Mouse (Mus musculus): ENCODE measurements around the gene Top1. TPM values are rescaled to one million over a fixed set of nuclear protein-coding genes. Genes with fewer than 3 reads are reported as not detected.

Top1 gene
- total RNA-seq (2021): 10 to 100 TPM; 59.1 to 60.9 TPM
- long read RNA-seq, experiment 1, transcript Top1-201 (21 exons, 3,856 nt): major isoform, 18 of 27 reads
- long read RNA-seq, experiment 1, partial matches to known transcripts: 9 of 27 reads
- long read RNA-seq, experiment 1, other reads (novel, unspliced or antisense): 0 of 27 reads
- long read RNA-seq, experiment 2, transcript Top1-201 (21 exons, 3,856 nt): major isoform, 13 of 23 reads
- long read RNA-seq, experiment 2, partial matches to known transcripts: 10 of 23 reads
- long read RNA-seq, experiment 2, other reads (novel, unspliced or antisense): 0 of 23 reads

- DNase-seq: peak; percentile 99
- intact Hi-C loops (cut with DNase I): loop anchor here (2.0 to 5.0 kb wide), 3 partner anchors 17 to 57 kb away; no protein-coding TSS in a partner anchor
Measured at GRCm38 (mm10) chr2:160645614-160646137, at the start of gene Top1. TSS of gene Top1 (plus strand) at chr2:160645888.

- intact Hi-C loops (cut with DNase I): loop anchor here (2.0 kb wide), 2 partner anchors 289 to 343 kb away; no protein-coding TSS in a partner anchor
- peak; percentile 73 to 81 for DNase-seq
Measured at GRCm38 (mm10) chr2:160597582-160598281, 48.0 kb upstream of the Top1 start.

- DNase-seq: peak; percentile 31 to 67
- intact Hi-C loops (cut with DNase I): loop anchor here (5.0 kb wide), 2 partner anchors 45 to 190 kb away; partner anchors contain the start of gene Top1
Measured at GRCm38 (mm10) chr2:160601805-160602204, 43.9 kb upstream of the Top1 start.

GRCm38 (mm10) chr2:160603154-160603933 is 42.3 kb upstream of the Top1 start:
- no peak for DNase-seq
- intact Hi-C loops (cut with DNase I): loop anchor here (5.0 kb wide), 2 partner anchors 44 to 189 kb away; partner anchors contain the start of gene Top1

GRCm38 (mm10) chr2:160610012-160610411 is 35.7 kb upstream of the Top1 start:
- no peak for DNase-seq
- intact Hi-C loops (cut with DNase I): loop anchor here (5.0 kb wide), 1 partner anchor 82 kb away; no protein-coding TSS in a partner anchor

GRCm38 (mm10) chr2:160613186-160613919 is 32.3 kb upstream of the Top1 start:
- no peak for DNase-seq
- intact Hi-C loops (cut with DNase I): loop anchor here (5.0 kb wide), 1 partner anchor 79 kb away; no protein-coding TSS in a partner anchor

GRCm38 (mm10) chr2:160617741-160618140 is 27.9 kb upstream of the Top1 start:
- DNase-seq: no peak
- intact Hi-C loops (cut with DNase I): loop anchor here (5.0 kb wide), 1 partner anchor 270 kb away; no protein-coding TSS in a partner anchor

- no peak for DNase-seq
- intact Hi-C loops (cut with DNase I): loop anchor here (5.0 kb wide), 1 partner anchor 269 kb away; no protein-coding TSS in a partner anchor
Measured at GRCm38 (mm10) chr2:160618619-160619220, 27.0 kb upstream of the Top1 start.

- intact Hi-C loops (cut with DNase I): loop anchor here (5.0 kb wide), 1 partner anchor 268 kb away; no protein-coding TSS in a partner anchor
- DNase-seq: no peak
Measured at GRCm38 (mm10) chr2:160619300-160619699, 26.4 kb upstream of the Top1 start.

- peak; percentile 80 to 82 for DNase-seq
- intact Hi-C loops (cut with DNase I): loop anchor here (5.0 kb wide), 1 partner anchor 267 kb away; no protein-coding TSS in a partner anchor
Measured at GRCm38 (mm10) chr2:160619831-160620230, 25.9 kb upstream of the Top1 start.

- intact Hi-C loops (cut with DNase I): no loop called here
- peak in 1 of 2 experiments; percentile 18 for DNase-seq
Measured at GRCm38 (mm10) chr2:160620279-160620963, 25.3 kb upstream of the Top1 start.

- intact Hi-C loops (cut with DNase I): no loop called here
- DNase-seq: peak; percentile 36 to 63
Measured at GRCm38 (mm10) chr2:160621001-160621448, 24.7 kb upstream of the Top1 start.

GRCm38 (mm10) chr2:160621661-160622211 is 24.0 kb upstream of the Top1 start:
- intact Hi-C loops (cut with DNase I): no loop called here
- peak; percentile 88 to 92 for DNase-seq

GRCm38 (mm10) chr2:160622646-160623045 is 23.0 kb upstream of the Top1 start:
- DNase-seq: no peak
- intact Hi-C loops (cut with DNase I): no loop called here

GRCm38 (mm10) chr2:160623745-160624144 is 21.9 kb upstream of the Top1 start:
- intact Hi-C loops (cut with DNase I): no loop called here
- DNase-seq: no peak

- no peak for DNase-seq
- intact Hi-C loops (cut with DNase I): loop anchor here (2.0 kb wide), 1 partner anchor 17 kb away; the partner anchor contains the start of gene Top1
Measured at GRCm38 (mm10) chr2:160627207-160628025, 18.3 kb upstream of the Top1 start.

- intact Hi-C loops (cut with DNase I): loop anchor here (2.0 kb wide), 1 partner anchor 17 kb away; the partner anchor contains the start of gene Top1
- DNase-seq: no peak
Measured at GRCm38 (mm10) chr2:160628055-160628454, 17.6 kb upstream of the Top1 start.
